Mouse (Mus musculus) lung, postnatal 0 days (tissue): Measurements from ENCODE around the gene Apeh.

ENCODE experiments used
- CTCF ChIP-seq: IDR thresholded peaks from 2 replicates; pipeline ENCODE4 v1.5.1; 2016; ENCODE audit warnings: antibody characterized with exemption, mild to moderate bottlenecking
- EP300 ChIP-seq: IDR thresholded peaks from 2 replicates; pipeline ENCODE4 v1.6.1; 2016; ENCODE audit warnings: antibody characterized with exemption, mild to moderate bottlenecking, control low read depth

DNA sequence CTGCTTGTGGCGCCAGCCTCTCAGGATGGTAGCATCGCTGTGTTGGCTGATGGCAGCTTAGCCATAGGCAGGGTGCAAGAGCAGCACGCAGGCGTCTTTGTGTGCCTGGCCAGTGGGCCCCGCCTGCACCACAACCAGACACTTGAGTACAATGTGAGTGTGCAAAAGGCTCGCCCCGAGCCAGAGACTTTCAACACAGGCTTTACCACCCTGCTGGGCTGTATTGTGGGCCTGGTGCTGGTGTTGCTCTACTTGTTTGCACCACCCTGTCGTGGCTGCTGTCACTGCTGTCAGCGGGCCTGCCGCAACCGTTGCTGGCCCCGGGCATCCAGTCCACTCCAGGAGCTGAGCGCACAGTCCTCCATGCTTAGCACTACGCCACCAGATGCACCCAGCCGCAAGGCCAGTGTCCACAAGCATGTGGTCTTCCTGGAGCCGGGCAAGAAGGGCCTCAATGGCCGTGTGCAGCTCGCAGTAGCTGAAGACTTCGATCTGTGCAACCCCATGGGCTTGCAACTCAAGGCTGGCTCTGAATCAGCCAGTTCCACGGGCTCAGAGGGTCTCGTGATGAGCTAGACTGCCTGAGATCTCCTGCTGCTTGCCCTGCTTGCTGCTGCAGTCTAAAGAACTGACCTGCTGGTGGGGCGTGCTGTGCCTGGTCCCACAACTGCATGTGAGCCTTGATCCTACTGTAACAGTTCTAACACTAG is 39.9 kb downstream of the Apeh start:
- TF ChIP-seq CTCF (no peak), EP300 (no peak)
